Mouse (Mus musculus) inflammation-experienced regulatory T-cells, adult 6 months (primary cell): Measurements from ENCODE around the gene Vps16. TPM values are rescaled to one million over a fixed set of nuclear protein-coding genes. Genes with fewer than 3 reads are reported as not detected.

Source experiments
- ATAC-seq: one replicate; pipeline ENCODE4 v1.8.0; 2017
- polyA plus RNA-seq, 3 experiments: library from polyadenylated mRNA; unstranded; fragments of 100-300 nt; shearing (Covaris generic); gene quantifications; one replicate each; pipeline ENCODE4 v1.2.1; 2017

Gene Vps16
- 100 to 1,000 TPM; 165 to 250 (median 199) TPM for polyA plus RNA-seq

DNA sequence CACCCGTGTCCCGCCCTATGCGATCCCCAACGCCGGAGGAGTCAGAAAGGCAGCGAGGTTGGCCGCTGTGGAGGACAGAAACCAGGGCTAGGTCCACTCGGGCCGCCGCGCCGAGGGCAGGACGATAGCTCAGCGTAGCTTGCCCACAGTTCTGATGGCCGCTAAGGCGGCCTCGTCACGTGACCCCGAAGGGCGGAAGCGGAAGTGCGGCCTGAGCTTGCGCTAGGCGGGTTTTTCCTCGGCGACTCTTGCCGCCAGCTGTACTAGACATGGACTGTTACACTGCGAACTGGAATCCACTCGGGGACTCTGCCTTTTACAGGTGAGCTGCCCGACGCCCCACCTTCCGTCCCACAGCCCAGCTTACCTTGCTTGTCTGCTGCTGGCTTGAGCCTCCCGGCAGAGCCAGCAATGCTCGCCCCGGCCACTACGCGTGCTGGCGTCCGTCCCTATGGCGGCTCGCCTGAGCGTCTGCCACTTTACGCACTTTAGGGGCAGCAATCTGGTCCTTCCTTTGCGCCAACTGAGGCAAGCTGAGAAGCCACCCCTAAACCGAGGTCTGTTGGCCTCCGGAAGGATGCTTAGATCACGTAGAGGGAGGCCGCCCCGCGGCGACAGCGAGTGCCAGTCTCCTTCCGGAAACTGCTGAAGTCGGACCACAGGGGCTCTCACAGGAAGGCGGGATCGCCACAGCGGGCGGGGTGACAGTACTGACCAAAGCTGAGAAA lies at the start of gene Vps16, which contains the start of gene Pced1a:
Vps16 (plus strand) TSS at position 214 of the 728 bp plus-strand sequence.
Pced1a (minus strand) TSS at position 576 of the 728 bp plus-strand sequence.
- peak; percentile 93 for ATAC-seq

- ATAC-seq: no peak
Observed at GRCm38 (mm10) chr2:130374951-130375350, 49.2 kb upstream of the Vps16 start.

- ATAC-seq: no peak
Observed at GRCm38 (mm10) chr2:130383205-130383604, 40.9 kb upstream of the Vps16 start.

GRCm38 (mm10) chr2:130383895-130384294 lies 40.2 kb upstream of the Vps16 start:
- ATAC-seq: no peak

- ATAC-seq: no peak
Observed at GRCm38 (mm10) chr2:130386212-130386611, 37.9 kb upstream of the Vps16 start.

GRCm38 (mm10) chr2:130388796-130389195 lies 35.3 kb upstream of the Vps16 start:
- no peak for ATAC-seq

- no peak for ATAC-seq
Observed at GRCm38 (mm10) chr2:130390993-130391625, 33.0 kb upstream of the Vps16 start.

DNA sequence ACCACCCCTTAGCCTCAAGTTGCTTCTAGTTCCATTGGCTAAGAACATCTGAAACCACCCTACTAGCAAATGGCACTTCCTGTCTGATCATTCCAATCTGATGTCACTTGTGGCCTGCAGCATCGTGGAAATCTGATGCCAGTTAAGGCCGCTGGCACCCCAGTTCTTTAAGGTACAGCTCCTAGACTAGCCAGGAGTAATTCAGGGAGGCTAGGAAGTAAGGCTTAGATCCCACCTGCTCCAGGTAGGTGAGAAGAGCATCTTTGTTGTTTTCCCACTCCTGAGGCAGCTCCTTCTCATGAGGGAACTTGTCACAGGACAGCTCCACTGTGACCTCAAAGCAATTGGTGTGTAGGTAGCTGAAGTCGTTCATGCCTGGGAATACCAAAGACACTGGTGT lies 31.3 kb upstream of the Vps16 start:
- no peak for ATAC-seq

GRCm38 (mm10) chr2:130395696-130396095 lies 28.4 kb upstream of the Vps16 start:
- ATAC-seq: no peak

- ATAC-seq: no peak
Observed at GRCm38 (mm10) chr2:130397186-130397985, 26.8 kb upstream of the Vps16 start, which contains the start of gene Cpxm1. Gene Cpxm1 (minus strand): TSS chr2:130397574.

DNA sequence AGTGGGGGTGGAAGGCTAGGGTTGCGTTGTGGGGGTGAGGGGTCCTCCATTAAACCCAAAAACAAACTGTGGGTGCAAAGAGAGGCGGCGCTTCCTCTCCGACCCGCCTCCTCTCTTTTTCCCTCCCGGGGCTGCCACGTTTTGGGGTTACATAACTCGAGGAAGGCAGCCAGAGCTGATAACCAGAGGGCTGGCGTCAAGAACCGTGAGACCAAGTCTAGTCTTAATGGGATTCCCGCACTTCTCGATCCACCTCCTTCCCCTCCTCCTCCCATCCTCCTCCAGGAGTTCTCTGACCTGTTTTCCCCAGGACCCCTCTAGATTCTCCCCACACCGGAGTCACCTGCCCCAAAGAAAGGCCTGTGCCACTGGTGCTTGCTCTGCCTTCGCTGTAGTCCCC lies 26.0 kb upstream of the Vps16 start:
- ATAC-seq: no peak

- ATAC-seq: no peak
Observed at GRCm38 (mm10) chr2:130400046-130400445, 24.1 kb upstream of the Vps16 start.

GRCm38 (mm10) chr2:130401891-130402290 lies 22.2 kb upstream of the Vps16 start:
- no peak for ATAC-seq

DNA sequence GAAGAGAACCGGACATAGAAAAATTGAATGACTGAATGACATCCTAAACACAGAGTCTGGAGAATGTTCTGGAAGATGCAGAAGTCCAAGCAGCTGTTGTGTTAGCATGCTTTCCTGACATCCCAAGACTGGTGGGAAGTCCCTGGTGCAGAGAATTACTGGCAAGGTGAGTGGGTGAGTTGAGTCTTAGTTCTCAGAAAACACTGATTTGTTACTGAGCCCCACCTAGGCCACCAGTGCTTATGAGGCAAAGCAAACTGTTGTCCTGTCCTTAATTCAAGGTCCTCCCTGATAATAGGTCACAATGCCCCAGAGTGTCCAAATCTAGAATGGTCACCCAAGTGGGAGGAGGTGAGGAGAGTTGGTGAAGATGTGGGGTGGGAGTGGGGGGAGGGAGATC lies 19.2 kb upstream of the Vps16 start, which contains the start of the genes Gm28372 and 1700020A23Rik:
Gm28372 (plus strand) TSS at position 301 of the 400 bp plus-strand sequence.
1700020A23Rik (plus strand) TSS at position 321 of the 400 bp plus-strand sequence.
- ATAC-seq: no peak

DNA sequence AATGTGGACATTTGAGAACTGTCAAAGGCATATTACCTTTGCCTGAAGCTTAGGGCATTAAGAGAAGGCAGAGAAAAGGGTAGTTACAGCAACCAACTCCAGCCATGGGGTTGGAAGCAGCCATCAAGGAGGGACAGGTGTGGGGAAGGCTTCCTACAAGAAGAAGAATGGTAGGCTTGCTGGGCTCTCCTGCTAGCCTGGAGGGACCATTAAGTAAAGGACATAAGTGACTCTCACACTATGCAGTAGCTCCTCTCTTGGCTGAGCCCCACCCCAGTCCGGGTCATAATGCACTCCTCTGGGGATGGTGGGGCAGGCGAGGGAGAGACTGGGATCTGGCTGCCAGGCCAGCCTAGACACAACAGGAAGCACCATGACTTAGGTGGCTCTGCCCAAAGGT lies 18.0 kb upstream of the Vps16 start, which contains the start of gene Tmem239:
Tmem239 (plus strand) TSS at position 301 of the 400 bp plus-strand sequence.
- no peak for ATAC-seq

GRCm38 (mm10) chr2:130408194-130408593 lies 15.9 kb upstream of the Vps16 start:
- no peak for ATAC-seq

DNA sequence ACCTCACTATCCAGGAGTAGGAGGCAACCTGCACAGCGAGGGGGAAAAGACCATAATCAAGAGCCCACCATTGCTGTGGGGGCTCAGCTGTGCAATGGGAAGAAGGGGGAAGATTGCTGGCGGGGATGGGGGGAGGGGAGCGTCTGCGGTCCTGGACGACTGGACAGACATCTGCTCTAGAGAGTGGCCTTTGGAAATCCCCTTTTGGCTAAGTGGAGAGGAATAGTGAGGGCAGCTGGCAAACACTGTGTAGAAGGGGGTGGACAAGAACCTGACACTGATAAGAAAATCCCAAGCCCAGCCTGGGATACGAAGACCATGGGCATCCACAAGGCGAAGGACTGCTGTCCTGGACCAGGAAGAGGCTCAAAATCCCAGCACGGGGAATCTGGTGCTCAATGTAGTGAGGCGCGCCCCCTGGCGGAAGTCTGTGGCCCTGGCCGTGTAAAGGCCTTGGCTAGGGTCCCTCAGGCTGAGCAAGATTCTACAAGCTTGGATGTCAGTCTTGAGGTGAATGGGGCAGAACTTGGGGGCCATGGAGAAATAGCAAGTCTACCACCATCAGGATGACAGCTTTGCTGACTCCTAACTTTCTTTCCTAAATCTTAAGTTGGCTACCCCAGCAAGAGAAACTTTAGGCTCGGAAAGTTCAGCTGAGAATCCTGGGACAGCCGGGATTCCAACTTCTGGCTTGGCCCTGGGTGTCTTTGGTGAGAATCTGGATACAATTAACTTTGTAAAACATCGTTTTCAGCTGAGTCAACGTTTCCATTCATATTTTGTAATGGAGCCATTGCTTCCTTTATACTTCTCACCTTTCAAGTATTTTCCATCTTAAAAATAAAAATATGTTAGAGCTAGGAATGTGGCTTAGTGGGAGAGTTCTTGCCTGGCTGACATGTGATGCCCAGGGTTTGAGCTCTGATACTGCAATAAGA lies 12.3 kb upstream of the Vps16 start:
- ATAC-seq: peak; percentile 60

DNA sequence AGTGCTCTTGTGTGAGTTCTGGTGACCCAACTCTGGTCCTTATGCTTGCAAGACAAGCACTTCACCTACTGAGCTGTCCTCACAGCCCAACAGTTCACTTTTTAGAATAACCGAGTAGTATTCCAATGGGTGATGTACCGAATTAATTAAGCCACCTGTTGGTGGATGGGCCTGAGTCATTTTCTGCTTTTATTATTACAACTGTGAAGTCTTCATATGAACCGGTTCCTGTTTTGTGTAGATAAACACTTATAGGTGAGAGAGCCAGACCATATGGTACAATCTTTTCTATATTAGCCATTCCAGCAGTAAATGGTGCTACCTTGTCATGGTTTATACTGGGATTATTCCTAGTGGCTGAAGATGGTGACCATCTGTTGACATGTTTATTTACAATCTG lies 11.4 kb upstream of the Vps16 start:
- no peak for ATAC-seq

- ATAC-seq: no peak
Observed at GRCm38 (mm10) chr2:130414094-130414856, 9.9 kb upstream of the Vps16 start.

GRCm38 (mm10) chr2:130421781-130422620 lies 2.1 kb upstream of the Vps16 start:
- ATAC-seq: no peak
